Mouse (Mus musculus) WW6 (cell line): ENCODE data around the gene Dtnbp1.

ENCODE experiments used
- DNase-seq: peaks from one replicate; pipeline ENCODE4 v3.0.0-alpha.2; 2013; ENCODE audit warnings: low read depth, low spot score

The Dtnbp1 gene

GRCm38 (mm10) chr13:44948320-44949250 is 53.4 kb downstream of the Dtnbp1 start:
- DNase-seq: no peak

GRCm38 (mm10) chr13:44946880-44947635 is 54.9 kb downstream of the Dtnbp1 start:
- no peak for DNase-seq

- DNase-seq: no peak
These were observed 58.3 kb downstream of the Dtnbp1 start for GRCm38 (mm10) chr13:44943618-44944017.

- no peak for DNase-seq
These were observed 62.5 kb downstream of the Dtnbp1 start for GRCm38 (mm10) chr13:44939326-44940035.

- DNase-seq: no peak
These were observed 64.3 kb downstream of the Dtnbp1 start for GRCm38 (mm10) chr13:44937681-44938080.

GRCm38 (mm10) chr13:44933575-44933974 is 68.4 kb downstream of the Dtnbp1 start:
- DNase-seq: no peak

GRCm38 (mm10) chr13:44932307-44933264 is 69.4 kb downstream of the Dtnbp1 start:
- DNase-seq: no peak

GRCm38 (mm10) chr13:44926311-44926710 is 75.6 kb downstream of the Dtnbp1 start:
- no peak for DNase-seq

- no peak for DNase-seq
These were observed 76.8 kb downstream of the Dtnbp1 start for GRCm38 (mm10) chr13:44925173-44925572.

GRCm38 (mm10) chr13:44924042-44924441 is 77.9 kb downstream of the Dtnbp1 start:
- DNase-seq: no peak

- DNase-seq: no peak
These were observed 80.2 kb downstream of the Dtnbp1 start for GRCm38 (mm10) chr13:44921721-44922120.

GRCm38 (mm10) chr13:44921095-44921494 is 80.9 kb downstream of the Dtnbp1 start:
- DNase-seq: no peak

GRCm38 (mm10) chr13:44918269-44918668 is 83.7 kb downstream of the Dtnbp1 start:
- no peak for DNase-seq

GRCm38 (mm10) chr13:44917202-44917601 is 84.7 kb downstream of the Dtnbp1 start:
- DNase-seq: no peak

GRCm38 (mm10) chr13:44915945-44916344 is 86.0 kb downstream of the Dtnbp1 start:
- no peak for DNase-seq

GRCm38 (mm10) chr13:44915382-44915781 is 86.6 kb downstream of the Dtnbp1 start:
- no peak for DNase-seq

GRCm38 (mm10) chr13:44913560-44913959 is 88.4 kb downstream of the Dtnbp1 start:
- DNase-seq: no peak

GRCm38 (mm10) chr13:44912851-44913250 is 89.1 kb downstream of the Dtnbp1 start:
- DNase-seq: no peak

- DNase-seq: no peak
These were observed 93.2 kb downstream of the Dtnbp1 start for GRCm38 (mm10) chr13:44908790-44909189.

GRCm38 (mm10) chr13:44907702-44908101 is 94.2 kb downstream of the Dtnbp1 start:
- DNase-seq: no peak

- DNase-seq: no peak
These were observed 95.8 kb downstream of the Dtnbp1 start for GRCm38 (mm10) chr13:44906141-44906540.
